Mouse (Mus musculus) forebrain, embryonic 12.5 days (tissue): ENCODE results near the gene Prnd. TPM values are rescaled to one million over a fixed set of nuclear protein-coding genes. Genes with fewer than 3 reads are reported as not detected.

ENCODE experiments used
- ATAC-seq: fragments of 200-750 bp; cut with Nextera tagmentation; 2 replicates; pipeline ENCODE4 v1.8.0; 2017; ENCODE audit warnings: moderate TSS enrichment; ENCODE audit not compliant: low FRiP score
- H3K27ac ChIP-seq: fragments of 300-500 bp; sonication (generic); 2 replicates; pipeline ENCODE4 v1.5.1; 2016; ENCODE audit warnings: mild to moderate bottlenecking
- H3K27me3 ChIP-seq: fragments of 300-500 bp; sonication (generic); 2 replicates; pipeline ENCODE4 v1.6.1; 2016; ENCODE audit warnings: mild to moderate bottlenecking
- H3K36me3 ChIP-seq: fragments of 300-500 bp; sonication (generic); replicated peaks from 2 replicates; pipeline ENCODE4 v1.6.1; 2016; ENCODE audit warnings: mild to moderate bottlenecking
- H3K4me1 ChIP-seq: fragments of 300-500 bp; sonication (generic); 2 replicates; pipeline ENCODE4 v1.6.1; 2016
- H3K4me2 ChIP-seq: fragments of 300-500 bp; sonication (generic); 2 replicates; pipeline ENCODE4 v1.6.1; 2016; ENCODE audit warnings: mild to moderate bottlenecking, moderate library complexity
- H3K4me3 ChIP-seq: fragments of 300-500 bp; sonication (generic); replicated peaks from 2 replicates; pipeline ENCODE4 v1.5.1; 2016; ENCODE audit warnings: mild to moderate bottlenecking
- H3K9ac ChIP-seq: fragments of 300-500 bp; sonication (generic); 2 replicates; pipeline ENCODE4 v1.6.1; 2016; ENCODE audit warnings: mild to moderate bottlenecking
- H3K9me3 ChIP-seq: fragments of 300-500 bp; sonication (generic); 2 replicates; pipeline ENCODE4 v1.6.1; 2016
- WGBS: fragments of 180-500 bp; shearing (Covaris S2); methylation state at CpG from one replicate; pipeline ENCODE4 v1.1.7; 2016; 5-methylcytosine and 5-hydroxymethylcytosine counted together
- polyA plus RNA-seq: library from polyadenylated mRNA; unstranded; fragments of >200 nt; fragmentation: Nextera tagmentation; extraction: Ambion mirVana; gene quantifications from 2 replicates; pipeline ENCODE4 v1.2.1, GENCODE M21; 2016

The Prnd gene
- polyA plus RNA-seq, 1 experiment from 2014 or later, result 7.0 TPM

DNA sequence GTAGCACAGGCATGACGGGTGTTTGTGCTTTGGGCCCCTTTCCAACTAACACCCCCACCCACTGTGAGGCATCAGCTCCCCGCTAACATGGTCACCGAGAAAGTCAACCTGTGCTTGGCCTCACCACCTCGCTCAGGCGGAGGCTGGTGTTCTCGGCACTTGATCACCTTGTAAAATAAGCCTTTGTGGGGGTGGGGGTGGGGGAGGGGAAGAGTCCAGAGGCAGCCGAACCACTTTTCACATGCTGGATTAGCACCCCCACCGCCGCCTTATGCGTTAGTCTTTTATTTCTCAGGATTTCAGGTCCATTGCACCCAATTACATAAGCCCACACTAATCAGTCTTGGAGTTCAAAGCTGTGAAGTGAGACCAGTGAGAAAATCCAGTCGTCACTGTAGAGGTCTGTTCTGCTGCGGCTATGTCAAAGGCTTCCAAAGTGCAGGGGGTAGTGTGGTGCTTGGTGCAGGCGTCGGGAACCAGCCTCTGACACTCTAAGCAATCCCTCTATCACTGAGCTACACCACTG is 43.0 kb downstream of the Prnd start:
- 19% methylated on average over 14 of the region's 14 CpGs for WGBS
- peaks cover 19% of the 10 kb centered on the region for H3K4me1 ChIP-seq
- H3K27me3 ChIP-seq, result no peaks in the 10 kb centered on the region
- peak; percentile 79 for ATAC-seq
- H3K36me3 ChIP-seq, result peaks cover 40% of the 10 kb centered on the region
- peak overlapping the region; percentile 36; the same call in 1 of the 2 replicates for H3K27ac ChIP-seq
- H3K4me2 ChIP-seq, result peak overlapping the region; percentile 25
- no peaks in the 10 kb centered on the region for H3K9me3 ChIP-seq
- no peak overlapping the region for H3K4me3 ChIP-seq
- no peak overlapping the region for H3K9ac ChIP-seq

DNA sequence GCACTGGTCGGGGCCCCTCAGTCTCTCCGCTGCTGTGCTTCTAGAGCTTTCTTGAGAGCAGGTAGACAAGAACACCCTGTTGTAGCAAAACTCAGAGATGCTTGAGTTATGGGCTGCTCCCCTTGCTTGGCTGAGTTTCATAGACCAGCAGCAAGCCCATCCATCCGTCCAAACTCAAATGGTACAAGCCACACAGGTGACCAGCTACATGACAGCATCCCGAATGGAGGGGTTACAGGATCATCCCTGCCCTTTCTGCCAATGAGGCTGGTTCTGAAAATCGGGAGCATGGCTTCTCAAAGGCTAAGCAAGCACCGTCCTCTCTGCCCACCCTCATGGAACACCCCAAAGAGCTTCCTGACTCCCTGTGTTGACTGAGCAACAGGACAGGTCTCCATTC is 44.3 kb downstream of the Prnd start:
- no peak overlapping the region for H3K4me3 ChIP-seq
- no peak for ATAC-seq
- H3K9me3 ChIP-seq, result no peaks in the 10 kb centered on the region
- H3K27me3 ChIP-seq, result no peaks in the 10 kb centered on the region
- H3K4me2 ChIP-seq, result no peak overlapping the region
- H3K27ac ChIP-seq, result no peak overlapping the region
- H3K9ac ChIP-seq, result no peak overlapping the region
- peaks cover 19% of the 10 kb centered on the region for H3K4me1 ChIP-seq
- 94% methylated on average over 6 of the region's 6 CpGs for whole genome bisulfite sequencing
- H3K36me3 ChIP-seq, result peaks cover 48% of the 10 kb centered on the region

DNA sequence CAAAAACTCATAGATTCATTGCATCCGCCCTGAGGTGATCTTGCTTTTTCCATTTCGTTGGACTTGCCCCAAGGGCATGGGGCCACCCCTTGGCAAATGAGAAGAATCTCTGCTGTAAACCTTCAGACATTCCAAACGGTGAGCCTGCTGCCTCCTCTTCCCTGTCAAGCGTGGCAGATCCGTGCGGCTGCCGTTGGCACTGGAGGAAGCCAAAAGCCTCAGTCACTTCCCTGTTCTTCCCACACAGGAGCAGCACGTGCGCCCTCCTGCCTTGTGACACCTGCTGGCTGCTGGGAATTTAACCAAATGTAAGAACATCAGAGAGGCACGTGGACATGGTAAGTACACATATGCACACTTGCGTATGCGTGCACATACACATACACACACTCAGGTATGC is 45.1 kb downstream of the Prnd start:
- ATAC-seq, result no peak
- Histone ChIP-seq H3K27me3 (no peaks in the 10 kb centered on the region), H3K4me1 (peaks cover 19% of the 10 kb centered on the region), H3K36me3 (peaks cover 54% of the 10 kb centered on the region), H3K4me3 (no peak overlapping the region), H3K4me2 (no peak overlapping the region), H3K9me3 (no peaks in the 10 kb centered on the region), H3K9ac (no peak overlapping the region), H3K27ac (no peak overlapping the region)
- 94% methylated on average over 12 of the region's 12 CpGs for WGBS

DNA sequence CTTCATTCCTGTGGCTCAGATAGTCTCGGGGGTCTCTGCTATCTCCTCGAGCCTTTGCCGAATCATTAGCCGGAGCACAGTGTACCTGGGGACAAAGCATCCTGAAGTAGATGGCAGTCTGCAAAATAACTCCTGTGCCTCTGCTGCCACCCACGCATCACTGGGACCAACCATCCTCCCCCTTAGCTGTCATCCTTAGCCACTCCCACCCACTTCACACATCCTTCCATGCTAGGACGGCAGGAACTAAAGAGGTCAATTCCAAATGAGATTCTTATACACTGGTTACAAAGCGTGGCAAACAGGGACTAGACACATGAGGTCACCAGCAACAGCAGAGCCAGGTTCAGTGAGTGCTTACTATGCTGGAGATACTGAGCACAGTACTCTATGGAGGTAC is 45.7 kb downstream of the Prnd start:
- ATAC-seq, result no peak
- Histone ChIP-seq H3K4me1 (peaks cover 19% of the 10 kb centered on the region), H3K9ac (no peak overlapping the region), H3K27me3 (no peaks in the 10 kb centered on the region), H3K4me3 (no peak overlapping the region), H3K9me3 (no peaks in the 10 kb centered on the region), H3K4me2 (no peak overlapping the region), H3K36me3 (peaks cover 57% of the 10 kb centered on the region), H3K27ac (no peak overlapping the region)
- 91% methylated on average over 7 of the region's 7 CpGs for WGBS

DNA sequence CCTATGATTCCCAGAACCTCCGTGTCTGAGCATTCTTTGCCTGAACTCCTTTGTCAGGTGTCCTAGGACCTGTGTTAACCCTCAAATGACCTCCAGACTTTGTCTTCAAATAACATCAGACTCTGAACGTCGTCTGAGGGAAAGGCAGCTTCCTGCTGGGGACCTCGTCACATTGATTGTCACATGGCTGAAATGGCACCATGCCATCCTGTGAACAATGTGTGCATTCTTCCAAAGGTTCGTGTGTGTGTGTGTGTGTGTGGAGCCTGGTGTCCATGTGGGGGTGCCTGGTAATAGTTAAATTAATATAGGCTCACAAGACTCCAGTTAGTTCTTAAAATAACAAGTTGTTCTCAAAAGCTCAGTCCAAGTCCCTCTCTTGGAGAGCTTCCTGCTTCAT is 46.7 kb downstream of the Prnd start:
- Histone ChIP-seq H3K9ac (no peak overlapping the region), H3K4me2 (no peak overlapping the region), H3K36me3 (peaks cover 66% of the 10 kb centered on the region), H3K27me3 (no peaks in the 10 kb centered on the region), H3K9me3 (no peaks in the 10 kb centered on the region), H3K27ac (no peak overlapping the region), H3K4me3 (no peak overlapping the region), H3K4me1 (peaks cover 19% of the 10 kb centered on the region)
- no peak for ATAC-seq
- WGBS, result 33% methylated on average over 5 of the region's 5 CpGs

DNA sequence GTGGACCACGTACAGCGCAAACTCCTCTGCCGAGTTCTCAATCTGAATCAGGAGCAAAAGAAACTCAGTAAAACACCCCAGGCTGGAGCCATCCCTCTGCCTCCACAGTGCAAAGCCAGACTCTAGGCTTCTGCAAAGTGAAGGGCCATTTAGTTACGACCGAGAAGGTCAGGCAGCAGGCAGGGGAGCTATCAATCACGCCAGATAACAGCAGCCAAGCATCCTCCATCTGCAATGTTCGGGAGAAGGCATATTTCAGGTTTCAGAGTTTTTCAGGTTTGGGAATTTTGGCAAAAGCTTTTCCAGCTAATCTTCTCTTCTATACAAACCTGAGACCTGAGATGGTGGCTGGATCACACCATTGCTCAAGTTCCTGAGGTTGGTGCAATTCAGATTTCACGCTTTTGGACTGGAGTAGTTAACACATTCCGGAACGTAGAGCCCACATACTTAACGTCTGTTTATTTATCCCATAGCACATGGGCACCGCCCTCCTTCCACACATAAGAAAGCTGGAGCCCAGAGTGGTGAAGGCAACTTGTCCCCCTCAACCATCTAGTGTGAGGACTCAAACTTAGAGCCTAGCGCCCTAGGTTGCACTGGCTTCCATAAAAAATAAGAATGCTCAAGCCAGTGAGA is 51.2 kb downstream of the Prnd start:
- Histone ChIP-seq H3K27me3 (no peaks in the 10 kb centered on the region), H3K9ac (no peak overlapping the region), H3K9me3 (no peaks in the 10 kb centered on the region), H3K4me2 (no peak overlapping the region), H3K4me3 (no peak overlapping the region), H3K36me3 (peaks cover 61% of the 10 kb centered on the region), H3K27ac (no peak overlapping the region), H3K4me1 (no peaks in the 10 kb centered on the region)
- 89% methylated on average over 13 of the region's 13 CpGs for WGBS
- no peak for ATAC-seq

DNA sequence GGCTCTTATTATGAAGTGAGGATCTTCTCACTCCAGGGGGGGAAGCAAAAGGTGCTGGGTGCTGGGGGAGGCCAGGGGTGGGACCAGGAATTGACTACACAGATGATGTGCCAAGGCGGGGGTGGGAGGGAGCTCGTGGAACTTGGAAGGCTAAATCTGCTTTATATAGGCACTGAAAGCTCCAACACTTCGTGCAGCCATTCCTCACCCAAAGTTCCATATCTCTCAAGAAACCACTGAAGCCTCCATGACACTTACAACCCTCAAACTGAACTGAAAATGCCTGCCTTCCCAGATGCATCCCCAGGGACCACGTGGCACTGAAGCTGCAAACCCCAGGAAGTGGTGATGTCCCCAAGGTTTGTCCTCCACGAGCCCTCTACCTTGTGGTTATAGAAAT is 53.3 kb downstream of the Prnd start:
- Histone ChIP-seq H3K4me1 (no peaks in the 10 kb centered on the region), H3K27me3 (no peaks in the 10 kb centered on the region), H3K4me2 (no peak overlapping the region), H3K27ac (no peak overlapping the region), H3K9me3 (no peaks in the 10 kb centered on the region), H3K4me3 (no peak overlapping the region), H3K36me3 (peaks cover 61% of the 10 kb centered on the region), H3K9ac (no peak overlapping the region)
- 89% methylated on average over 5 of the region's 5 CpGs for WGBS
- ATAC-seq, result no peak

DNA sequence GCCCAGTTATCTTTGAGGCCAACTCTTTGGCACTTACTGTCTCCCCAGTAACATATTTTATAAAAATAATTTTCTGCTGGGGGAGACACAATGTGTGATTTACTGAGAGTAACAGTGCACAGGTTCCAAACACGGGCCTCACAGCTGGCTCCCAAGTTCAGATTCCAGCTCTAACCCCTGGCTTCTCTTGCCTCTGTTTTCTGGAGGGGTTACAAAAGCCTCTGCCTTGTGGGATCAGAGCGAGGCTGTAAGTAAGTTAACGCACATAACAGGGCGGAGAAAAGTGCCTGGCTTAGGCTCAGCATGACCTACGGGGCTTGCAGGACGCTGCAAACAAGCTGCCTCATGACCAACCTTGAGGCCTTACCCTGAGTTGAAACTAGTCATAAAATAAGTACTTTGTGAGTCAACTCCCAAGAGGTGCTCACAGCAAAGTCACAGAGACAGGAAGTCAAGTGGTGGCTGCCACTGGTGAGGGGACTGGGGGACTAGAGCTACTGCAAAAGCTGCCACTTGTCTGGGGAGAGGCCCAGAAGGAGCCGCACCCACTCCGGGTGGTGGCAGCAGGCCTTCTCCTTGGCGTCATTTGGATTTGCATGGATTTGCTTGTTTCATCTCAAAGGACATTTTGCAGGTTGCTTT is 54.0 kb downstream of the Prnd start:
- Histone ChIP-seq H3K27me3 (no peaks in the 10 kb centered on the region), H3K4me1 (no peaks in the 10 kb centered on the region), H3K9me3 (no peaks in the 10 kb centered on the region), H3K36me3 (peaks cover 64% of the 10 kb centered on the region), H3K9ac (no peak overlapping the region), H3K4me2 (no peak overlapping the region), H3K4me3 (no peak overlapping the region), H3K27ac (no peak overlapping the region)
- 83% methylated on average over 9 of the region's 9 CpGs for WGBS
- no peak for ATAC-seq

DNA sequence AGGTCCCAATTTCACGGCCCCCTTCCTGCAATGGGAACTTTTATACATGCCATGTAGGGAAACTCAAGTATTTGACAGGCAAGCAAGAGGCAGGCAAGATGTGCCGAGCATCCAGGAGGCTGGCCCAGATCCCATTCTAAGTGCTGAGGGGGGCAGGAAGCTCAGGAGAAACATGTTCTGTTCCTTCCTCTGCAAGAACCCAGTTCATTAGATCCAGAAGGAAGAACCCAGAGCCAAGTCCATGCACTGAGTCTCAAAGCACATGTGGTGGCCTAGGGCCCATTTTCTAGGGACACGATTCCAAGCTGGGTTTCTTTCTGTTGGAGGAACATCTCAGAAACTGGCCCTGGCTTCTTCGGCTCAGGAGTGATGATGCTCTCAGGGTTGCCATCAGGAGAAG is 54.8 kb downstream of the Prnd start:
- H3K9me3 ChIP-seq, result no peaks in the 10 kb centered on the region
- H3K36me3 ChIP-seq, result peaks cover 64% of the 10 kb centered on the region
- H3K27me3 ChIP-seq, result no peaks in the 10 kb centered on the region
- WGBS, result 89% methylated on average over 4 of the region's 4 CpGs
- H3K4me1 ChIP-seq, result no peaks in the 10 kb centered on the region
- no peak for ATAC-seq
- no peak overlapping the region for H3K4me2 ChIP-seq
- H3K27ac ChIP-seq, result no peak overlapping the region
- no peak overlapping the region for H3K9ac ChIP-seq
- no peak overlapping the region for H3K4me3 ChIP-seq

Other genes with a start within 250 kb of the Prnd start
- gene Erv3, start 91.1 kb upstream of the Prnd start, polyA plus RNA-seq, result not detected in 2 replicates
- gene Prnp, start 40.9 kb upstream of the Prnd start, polyA plus RNA-seq, result 66.4 and 67.7 TPM in 2 replicates
- not detected in 2 replicates for gene Prn, start 40.9 kb upstream of the Prnd start, polyA plus RNA-seq
- 27.8 and 34.1 TPM in 2 replicates for gene Rassf2, start 79.4 kb downstream of the Prnd start, polyA plus RNA-seq
- gene Slc23a2, start 194.2 kb downstream of the Prnd start, polyA plus RNA-seq, result 14.6 and 18.5 TPM in 2 replicates